Mouse (Mus musculus) spleen, postnatal 36 days (tissue): ENCODE data around the gene Tert.

Experiments used
- DNase-seq, 2 experiments: peaks; one replicate each; pipeline ENCODE4 v3.0.0; 2022; ENCODE audit warnings: low spot score in 2 of 2, mixed read lengths in 1 of 2

Tert gene

DNA sequence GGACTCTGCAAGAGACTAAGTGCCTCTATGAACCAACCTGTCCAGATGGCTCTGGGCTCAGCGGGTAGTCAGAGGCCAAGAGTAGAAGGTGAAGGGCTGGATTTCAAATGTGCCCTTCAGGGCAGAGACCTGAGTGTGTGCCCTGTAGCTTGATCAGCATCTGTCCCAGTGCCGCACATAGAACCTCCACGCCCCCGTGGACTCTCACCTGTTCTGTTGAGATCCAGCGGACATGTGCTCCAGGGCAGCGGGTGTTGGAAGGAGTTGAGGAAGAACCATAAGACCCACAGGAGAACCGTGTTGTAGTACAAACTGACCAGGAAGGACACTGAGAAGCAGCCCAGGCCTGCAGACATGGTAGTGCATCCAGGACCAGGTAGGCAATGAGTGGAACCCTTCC, 48.5 kb downstream of the Tert start:
- DNase-seq: no peak

DNA sequence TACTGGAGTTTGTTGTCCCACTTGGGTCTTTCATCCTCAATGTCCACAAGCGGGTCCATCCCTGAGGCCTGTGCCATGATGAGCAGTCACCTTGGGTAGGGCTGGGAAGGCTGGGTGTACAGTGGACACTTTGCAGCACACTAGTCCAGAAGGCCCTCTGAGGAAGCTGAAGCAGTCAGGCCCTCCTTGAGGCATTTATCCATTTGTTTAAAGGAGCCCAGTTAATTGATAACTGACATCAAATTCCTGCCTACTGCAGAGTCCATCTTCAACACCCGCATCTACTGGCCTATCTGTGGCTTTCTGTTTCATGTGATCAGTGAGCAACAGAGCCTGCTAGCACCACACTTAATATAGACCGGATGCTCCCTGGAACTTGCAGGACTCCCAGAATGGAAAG, 51.1 kb downstream of the Tert start, which contains the start of gene Slc6a18:
Gene Slc6a18, minus strand, starts transcription at position 171 of the 400 bp plus-strand sequence.
- DNase-seq: no peak

- no peak for DNase-seq
Measured at GRCm38 (mm10) chr13:73679311-73679710, 52.6 kb downstream of the Tert start.

- DNase-seq: no peak
Measured at GRCm38 (mm10) chr13:73680394-73680793, 53.7 kb downstream of the Tert start.

- DNase-seq: no peak
Measured at GRCm38 (mm10) chr13:73682226-73682625, 55.5 kb downstream of the Tert start.

DNA sequence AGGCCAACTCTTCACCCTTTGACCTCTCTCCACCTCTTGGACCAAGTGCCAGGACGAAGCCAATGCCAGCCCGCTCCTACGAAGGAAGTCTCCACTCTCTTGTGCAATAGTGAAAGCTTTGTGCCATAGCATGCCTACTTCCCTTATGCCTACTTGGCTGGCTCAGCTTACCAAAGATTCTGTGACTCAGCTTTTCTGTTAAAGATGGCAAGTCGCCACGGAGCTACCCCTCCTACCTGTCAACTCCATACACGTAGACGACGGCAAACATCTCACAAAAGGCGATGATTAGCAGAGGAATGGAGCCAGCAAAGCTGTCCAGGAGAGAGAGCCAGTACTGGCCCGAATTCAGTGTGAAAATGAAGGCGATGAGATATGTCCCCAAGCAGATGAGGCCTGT, 57.0 kb downstream of the Tert start:
- no peak for DNase-seq

GRCm38 (mm10) chr13:73684412-73684811, 57.7 kb downstream of the Tert start:
- DNase-seq: no peak

GRCm38 (mm10) chr13:73685502-73685901, 58.8 kb downstream of the Tert start:
- no peak for DNase-seq

DNA sequence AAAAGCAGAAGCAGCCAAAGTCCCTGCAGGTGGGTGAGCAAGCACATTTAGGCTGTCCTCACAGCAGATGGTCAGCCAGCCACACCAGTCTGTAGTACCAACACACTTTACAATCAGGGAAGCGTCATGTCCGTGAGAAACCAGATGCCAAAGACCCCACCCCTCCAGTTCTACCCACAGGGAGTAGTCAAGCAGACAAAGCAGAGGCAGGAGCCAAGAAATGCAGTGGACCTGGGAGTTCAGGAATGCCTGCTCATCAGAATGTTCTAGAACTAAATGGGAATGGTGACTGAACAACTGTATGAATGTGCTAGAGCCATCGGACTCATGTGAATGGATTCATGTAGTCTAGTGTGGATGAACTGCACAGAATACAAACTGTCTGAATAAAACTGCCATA, 60.9 kb downstream of the Tert start:
- no peak for DNase-seq

- no peak for DNase-seq
Measured at GRCm38 (mm10) chr13:73688934-73689333, 62.2 kb downstream of the Tert start.

DNA sequence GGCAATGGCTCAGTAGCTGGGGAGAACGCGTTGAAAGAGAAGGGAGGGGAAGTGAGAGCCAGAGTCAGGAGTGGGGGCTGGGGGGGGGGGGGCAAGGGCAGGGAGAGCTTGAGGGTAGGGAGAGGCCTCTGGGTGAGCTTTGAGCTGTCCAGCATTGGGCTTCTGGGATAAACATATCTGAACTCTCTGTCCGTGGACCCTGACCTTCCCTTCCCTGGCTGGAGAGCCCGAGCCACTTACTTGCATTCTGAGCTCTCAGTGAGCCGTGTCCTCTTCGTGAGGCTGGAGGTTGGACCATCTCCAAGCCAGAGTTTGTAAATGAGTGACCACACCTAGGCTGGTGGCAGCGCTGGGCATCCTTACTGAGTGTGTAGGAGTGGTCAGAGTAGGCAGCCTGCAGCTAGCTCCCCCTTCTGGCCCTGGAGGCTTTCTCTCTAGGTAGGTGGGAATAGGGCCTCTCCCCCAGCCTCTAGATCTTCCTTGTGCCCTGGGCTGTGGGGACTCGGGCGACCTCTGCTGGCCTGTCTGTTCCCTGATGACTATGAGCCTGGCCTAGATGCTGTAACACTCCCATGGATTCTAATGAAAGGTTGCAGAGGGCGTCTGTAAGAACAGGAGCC, 65.6 kb downstream of the Tert start:
- peak; percentile 44 to 46 for DNase-seq

GRCm38 (mm10) chr13:73693333-73693732, 66.6 kb downstream of the Tert start:
- no peak for DNase-seq

- no peak for DNase-seq
Measured at GRCm38 (mm10) chr13:73694972-73695371, 68.3 kb downstream of the Tert start.

GRCm38 (mm10) chr13:73696529-73696928, 69.8 kb downstream of the Tert start:
- DNase-seq: no peak
